Mouse (Mus musculus) hindbrain, embryonic 14.5 days (tissue): ENCODE results near the gene Trim44. TPM values are rescaled to one million over a fixed set of nuclear protein-coding genes. Genes with fewer than 3 reads are reported as not detected.

ENCODE experiments used
- ATAC-seq: fragments of 200-750 bp; cut with Nextera tagmentation; 2 replicates; pipeline ENCODE4 v1.8.0; 2017; ENCODE audit warnings: moderate number of reproducible peaks, mild to moderate bottlenecking, moderate TSS enrichment, moderate library complexity; ENCODE audit not compliant: low FRiP score
- DNase-seq: peaks from one replicate; pipeline ENCODE4 v3.0.0-alpha.2; 2015; ENCODE audit warnings: low spot score
- H3K27ac ChIP-seq: fragments of 300-500 bp; sonication (generic); 2 replicates; pipeline ENCODE4 v1.5.1; 2014; ENCODE audit warnings: mild to moderate bottlenecking, moderate library complexity
- H3K27me3 ChIP-seq: fragments of 300-500 bp; sonication (generic); 2 replicates; pipeline ENCODE4 v1.6.1; 2014; ENCODE audit warnings: mild to moderate bottlenecking, low read length, mixed read lengths; ENCODE audit not compliant: control insufficient read depth, insufficient read depth
- H3K36me3 ChIP-seq: fragments of 300-500 bp; sonication (generic); replicated peaks from 2 replicates; pipeline ENCODE4 v1.6.1; 2014; ENCODE audit not compliant: control insufficient read depth, insufficient read depth
- H3K4me1 ChIP-seq: fragments of 300-500 bp; sonication (generic); replicated peaks from 2 replicates; pipeline ENCODE4 v1.6.1; 2014; ENCODE audit warnings: antibody characterized with exemption, low read length, mixed read lengths; ENCODE audit not compliant: control insufficient read depth, insufficient read depth
- H3K4me2 ChIP-seq: fragments of 300-500 bp; sonication (generic); replicated peaks from 2 replicates; pipeline ENCODE4 v1.6.1; 2014; ENCODE audit warnings: mild to moderate bottlenecking, moderate library complexity
- H3K4me3 ChIP-seq: fragments of 300-500 bp; sonication (generic); replicated peaks from 2 replicates; pipeline ENCODE4 v1.5.1; 2014; ENCODE audit warnings: mild to moderate bottlenecking, low read length
- H3K9ac ChIP-seq: fragments of 300-500 bp; sonication (generic); 2 replicates; pipeline ENCODE4 v1.6.1; 2014
- H3K9me3 ChIP-seq: fragments of 300-500 bp; sonication (generic); 2 replicates; pipeline ENCODE4 v1.6.1; 2016; ENCODE audit warnings: low read length; ENCODE audit not compliant: control insufficient read depth
- WGBS: fragments of 180-500 bp; shearing (Covaris S2); extraction: QIAGEN DNeasy Blood & Tissue Kit; methylation state at CpG from one replicate; pipeline ENCODE4 v1.1.7; 2014; 5-methylcytosine and 5-hydroxymethylcytosine counted together
- polyA plus RNA-seq: library from polyadenylated mRNA; unstranded; fragments of >200 nt; fragmentation: Nextera tagmentation; extraction: Ambion mirVana; gene quantifications from 2 replicates; pipeline ENCODE4 v1.2.1, GENCODE M21; 2014

The Trim44 gene
- polyA plus RNA-seq, 1 experiment from 2014 or later = 74.2 TPM

- DNase-seq = peak; percentile 51
Measured at GRCm38 (mm10) chr2:102257964-102258605, 149.5 kb downstream of the Trim44 start.

GRCm38 (mm10) chr2:102256591-102257335 lies 150.9 kb downstream of the Trim44 start:
- WGBS = 72% methylated on average over 5 of the region's 5 CpGs
- Histone ChIP-seq H3K36me3 (no peaks in the 10 kb centered on the region), H3K4me3 (no peak overlapping the region), H3K27me3 (no peaks in the 10 kb centered on the region), H3K4me2 (no peak overlapping the region), H3K9ac (no peak overlapping the region), H3K9me3 (no peaks in the 10 kb centered on the region), H3K27ac (no peak overlapping the region), H3K4me1 (peaks cover 22% of the 10 kb centered on the region; the same call in 1 of the 2 replicates)
- DNase-seq (no peak), ATAC-seq (no peak)

More at GRCm38 (mm10) chr2:102257964-102258605, 149.5 kb downstream of the Trim44 start:
- Histone ChIP-seq H3K4me1 (peaks cover 22% of the 10 kb centered on the region; the same call in 1 of the 2 replicates), H3K4me3 (no peak overlapping the region), H3K36me3 (no peaks in the 10 kb centered on the region), H3K27ac (no peak overlapping the region), H3K27me3 (no peaks in the 10 kb centered on the region), H3K9ac (no peak overlapping the region), H3K9me3 (no peaks in the 10 kb centered on the region), H3K4me2 (peak overlapping the region; percentile 1; the same call in 1 of the 2 replicates)
- WGBS = 5% methylated on average over 12 of the region's 12 CpGs
- peak; percentile 49 for ATAC-seq

GRCm38 (mm10) chr2:102256100-102256499 lies 151.5 kb downstream of the Trim44 start:
- Histone ChIP-seq H3K36me3 (no peaks in the 10 kb centered on the region), H3K4me1 (peaks cover 22% of the 10 kb centered on the region; the same call in 1 of the 2 replicates), H3K9me3 (no peaks in the 10 kb centered on the region), H3K27me3 (no peaks in the 10 kb centered on the region), H3K4me2 (no peak overlapping the region), H3K9ac (no peak overlapping the region), H3K4me3 (no peak overlapping the region), H3K27ac (no peak overlapping the region)
- 77% methylated on average over 3 of the region's 3 CpGs for WGBS
- DNase-seq = no peak
- ATAC-seq = no peak

- Histone ChIP-seq H3K9me3 (no peaks in the 10 kb centered on the region), H3K9ac (no peak overlapping the region), H3K4me2 (no peak overlapping the region), H3K27me3 (no peaks in the 10 kb centered on the region), H3K27ac (no peak overlapping the region), H3K4me3 (no peak overlapping the region), H3K36me3 (no peaks in the 10 kb centered on the region), H3K4me1 (peaks cover 7% of the 10 kb centered on the region; the same call in 1 of the 2 replicates)
- no peak for DNase-seq
- WGBS = 88% methylated on average over 7 of the region's 7 CpGs
- ATAC-seq = no peak
Measured at GRCm38 (mm10) chr2:102253204-102253603, 154.4 kb downstream of the Trim44 start.

GRCm38 (mm10) chr2:102252651-102253050 lies 155.0 kb downstream of the Trim44 start:
- WGBS = 70% methylated on average over 4 of the region's 4 CpGs

More at GRCm38 (mm10) chr2:102252651-102253050, 155.0 kb downstream of the Trim44 start:
- Histone ChIP-seq H3K27ac (no peak overlapping the region), H3K9ac (no peak overlapping the region), H3K9me3 (no peaks in the 10 kb centered on the region), H3K36me3 (no peaks in the 10 kb centered on the region), H3K27me3 (no peaks in the 10 kb centered on the region), H3K4me1 (peaks cover 2% of the 10 kb centered on the region; the same call in 1 of the 2 replicates), H3K4me3 (no peak overlapping the region), H3K4me2 (no peak overlapping the region)
- no peak for DNase-seq
- ATAC-seq = no peak

Other genes with a start within 250 kb of the Trim44 start
- gene Ldlrad3, start 221.4 kb downstream of the Trim44 start, polyA plus RNA-seq = 28.4 and 29.4 TPM in 2 replicates
- gene Fjx1, start 44.7 kb upstream of the Trim44 start, polyA plus RNA-seq = 32.3 and 38.3 TPM in 2 replicates
- gene Pamr1, start 142.2 kb upstream of the Trim44 start, polyA plus RNA-seq = 8.4 and 9.8 TPM in 2 replicates